Mouse (Mus musculus): ENCODE measurements at regions not wholly inside any gene's neighbourhood (a gene's known extent, or its start where the extent isn't known, plus 50 kb on each side); places are given as distances from the start of the nearest gene placed in this dataset.
"Not testable (repeated sequence)": the region's sequence is repeated elsewhere in the genome, so short reads cannot be mapped to it uniquely, and the experiment has no call there.

DNA sequence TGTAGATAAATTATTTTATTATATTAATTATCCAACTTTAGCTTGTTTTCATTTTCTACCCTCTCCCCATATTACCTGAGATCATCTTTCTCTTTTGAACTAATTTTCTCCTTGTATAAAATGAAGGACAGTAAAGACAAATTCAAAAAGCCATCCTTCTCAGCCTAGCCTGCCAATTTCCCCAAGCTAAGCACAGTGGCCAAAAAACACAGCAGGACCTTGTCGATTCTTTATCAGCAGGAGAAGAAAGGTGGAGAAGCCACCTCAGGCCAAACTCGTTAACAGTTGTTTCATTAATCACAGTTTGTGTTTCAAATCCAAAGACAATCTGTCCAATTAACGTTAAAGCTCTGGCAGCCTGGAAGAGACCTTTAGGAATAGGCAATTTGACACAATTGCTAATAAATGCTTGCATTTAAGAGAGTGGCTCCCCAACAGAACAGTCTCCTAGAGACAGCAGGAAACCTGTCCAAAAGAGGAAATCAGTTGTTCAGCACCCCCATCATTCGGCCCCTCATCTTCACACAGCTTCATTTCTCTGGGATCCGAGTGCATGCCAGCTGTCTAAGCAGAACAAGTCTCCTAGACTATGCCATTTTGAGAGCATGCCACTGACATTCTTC is 135.7 kb upstream of the Tlr4 start:
- DNase-seq (ENCODE audit: low spot score): no peak

DNA sequence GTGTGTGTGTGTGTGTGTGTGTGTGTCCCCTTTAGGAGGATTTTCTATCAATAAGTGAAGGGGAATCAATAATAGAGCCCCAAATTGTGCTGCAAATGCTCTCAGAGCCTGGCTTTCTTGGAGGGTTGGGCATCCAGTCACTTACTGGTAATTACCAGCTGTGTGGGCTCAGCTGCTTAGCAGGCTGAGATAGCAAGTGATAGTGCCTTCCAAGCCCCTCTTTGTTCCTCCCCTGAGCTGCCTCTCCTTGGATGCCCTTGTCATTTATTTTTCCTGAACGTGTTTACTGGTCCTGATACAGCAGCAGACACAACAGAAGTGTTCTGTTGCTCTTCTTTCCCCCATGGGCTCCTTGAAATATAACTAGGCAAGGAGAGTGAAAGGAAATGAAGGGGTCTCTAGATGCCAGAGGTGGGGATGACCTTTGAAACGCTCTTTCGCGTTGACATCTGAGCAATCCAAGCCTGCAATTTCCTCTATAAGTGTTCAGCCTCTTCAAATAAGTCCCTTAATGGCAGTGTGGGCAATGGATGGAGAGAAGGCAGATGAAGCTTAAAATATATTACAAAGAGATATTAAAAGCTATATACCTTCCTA is 133.3 kb upstream of the Tlr4 start:
- DNase-seq (ENCODE audit: low spot score): no peak

DNA sequence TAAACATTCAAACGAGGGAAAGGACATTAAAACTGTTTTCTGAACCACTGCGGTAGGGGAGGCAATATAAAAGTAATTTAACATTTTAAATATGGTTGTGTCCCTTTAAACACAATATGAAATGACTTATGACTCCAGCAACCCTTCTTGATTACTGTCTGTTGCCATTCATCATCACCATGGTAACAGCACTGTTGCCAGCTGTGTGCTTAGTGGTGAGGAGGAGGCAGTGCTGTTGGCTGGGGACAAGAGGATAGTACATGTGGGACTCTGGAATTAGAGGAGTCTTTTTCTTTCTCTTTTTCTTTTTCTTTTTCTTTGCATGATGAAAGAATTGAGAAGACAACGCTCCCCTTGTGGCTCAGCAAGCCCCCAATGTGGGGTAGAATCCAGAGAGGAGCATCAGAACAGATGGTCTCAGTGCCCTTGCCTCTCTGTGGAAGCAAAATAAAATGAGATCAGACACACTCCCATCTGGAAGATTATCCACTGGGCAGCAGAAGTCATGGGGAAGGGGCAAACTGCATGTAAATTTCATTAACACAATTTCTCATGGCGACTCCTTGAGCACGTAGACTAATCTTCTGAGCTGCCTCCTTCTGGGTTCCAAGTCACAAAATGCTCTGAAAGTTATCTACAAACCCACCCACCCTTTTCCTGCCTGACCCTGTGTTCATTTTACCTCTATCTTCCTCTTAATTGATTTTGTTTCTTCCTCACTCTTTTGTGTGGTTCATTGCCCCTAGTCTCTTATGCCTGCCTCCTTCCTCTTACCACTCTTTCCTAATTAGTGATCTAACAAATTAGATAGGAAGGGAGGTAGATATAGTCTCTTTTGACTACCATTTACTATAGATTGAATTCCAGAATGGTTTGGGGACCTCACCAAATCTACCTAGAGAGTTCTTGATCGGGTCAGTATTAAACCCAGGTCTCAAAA is 111.3 kb upstream of the Tlr4 start:
- no peak for DNase-seq (ENCODE audit: low spot score)

DNA sequence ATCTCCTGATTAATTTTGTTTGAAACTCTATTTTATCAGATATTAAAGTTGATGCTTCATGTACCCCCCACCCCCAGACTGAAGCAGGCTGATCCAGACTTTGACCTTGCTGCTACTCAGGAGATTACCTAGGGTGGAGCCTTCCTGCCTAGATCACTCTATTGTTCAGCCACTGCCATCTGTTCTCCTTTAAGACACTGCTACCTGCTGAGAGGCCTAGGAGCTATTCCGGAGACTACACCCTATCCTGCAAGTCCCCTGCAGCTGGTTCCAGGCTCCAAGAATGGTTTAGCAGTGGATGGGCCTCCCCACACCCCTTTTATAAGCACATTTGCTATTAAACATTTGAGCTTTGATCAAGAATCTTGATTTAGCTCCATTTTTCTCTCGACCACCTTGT is 90.0 kb upstream of the Tlr4 start:
- no peak for DNase-seq (ENCODE audit: low spot score)

DNA sequence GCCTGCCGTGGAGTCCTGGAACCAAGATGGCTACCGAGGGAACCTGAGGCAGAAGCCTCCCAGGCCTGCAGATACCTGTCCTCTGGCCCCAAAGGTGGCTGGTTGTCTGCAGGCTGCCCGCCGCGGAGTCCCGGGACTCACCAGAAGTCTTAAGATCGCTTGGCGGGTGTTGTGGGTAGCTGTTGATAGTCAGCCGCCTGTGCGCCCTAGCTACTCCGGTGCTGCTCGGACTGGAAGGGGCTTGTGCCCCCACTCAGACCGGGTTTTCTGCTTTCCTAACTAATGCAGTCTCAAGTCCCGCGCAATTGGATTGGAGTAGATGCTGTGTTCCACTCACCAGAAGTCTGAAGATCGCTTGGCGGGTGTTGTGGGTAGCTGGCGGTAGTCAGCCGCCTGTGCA is 84.0 kb upstream of the Tlr4 start:
- DNase-seq (ENCODE audit: low spot score): not testable (repeated sequence)

DNA sequence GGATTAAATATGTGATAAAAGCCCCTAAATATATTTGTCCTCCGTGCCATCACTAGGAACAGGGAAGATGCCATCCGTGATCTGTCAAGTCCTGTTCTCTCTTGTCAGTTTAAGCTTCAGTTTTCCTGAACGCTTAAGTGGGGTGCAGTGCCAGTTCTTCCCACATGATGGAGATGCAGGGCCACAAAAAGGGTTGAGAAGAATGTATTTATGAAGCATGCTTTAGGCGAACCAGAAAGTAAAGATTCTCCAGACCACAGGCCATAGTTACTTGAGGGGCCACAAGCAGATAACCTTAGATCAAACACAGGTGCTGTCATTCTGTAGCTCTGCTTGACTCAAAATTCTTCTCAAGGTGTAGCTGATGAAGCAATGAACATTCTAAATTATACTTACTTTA is 58.6 kb upstream of the Tlr4 start:
- DNase-seq (ENCODE audit: low spot score): peak; percentile 42

All from left cerebral cortex, adult 11 months (tissue).